Mouse (Mus musculus): ENCODE data around the gene Kat2a. TPM values are rescaled to one million over a fixed set of nuclear protein-coding genes. Genes with fewer than 3 reads are reported as not detected.

Gene Kat2a
- polyA plus RNA-seq, 1 experiment from 2014 or later: 53.1 TPM

DNA sequence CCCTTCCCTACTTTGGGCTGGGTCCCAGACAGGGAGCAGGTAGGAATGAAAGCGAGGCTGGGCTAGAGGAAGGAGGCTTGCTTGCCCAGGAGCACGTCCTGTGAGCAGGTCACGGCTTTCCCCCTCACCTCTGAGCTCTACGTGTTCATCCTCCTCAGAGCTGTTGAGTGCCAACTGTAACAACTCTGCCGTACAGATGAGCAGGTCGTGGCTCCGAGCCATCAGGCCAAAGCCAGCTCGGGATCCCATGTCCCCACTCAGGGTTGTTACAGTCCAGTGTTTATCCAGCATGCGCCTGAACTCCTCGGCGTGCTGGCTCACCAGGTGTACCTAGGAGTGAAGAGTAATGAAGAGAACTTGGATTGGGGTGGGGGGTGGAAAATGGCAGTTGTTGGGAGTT, 8.9 kb downstream of the Kat2a start:
- Histone ChIP-seq H3K27me3 (no peaks in the 10 kb centered on the region), H3K9me3 (no peaks in the 10 kb centered on the region), H3K4me3 (no peak overlapping the region), H3K36me3 (peaks cover 32% of the 10 kb centered on the region), H3K4me2 (replicated peaks) (no peak overlapping the region), H3K4me1 (peaks cover 9% of the 10 kb centered on the region; the same call in 1 of the 2 replicates), H3K9ac (replicated peaks) (no peak overlapping the region), H3K27ac (replicated peaks) (no peak overlapping the region)
- WGBS: 75% methylated on average over 11 of the region's 11 CpGs
- no peak for ATAC-seq (replicated peaks)

- H3K4me3 ChIP-seq: no peak overlapping the region
- no peak overlapping the region for H3K4me2 ChIP-seq (replicated peaks)
- no peaks in the 10 kb centered on the region for H3K27me3 ChIP-seq
- H3K27ac ChIP-seq (replicated peaks): no peak overlapping the region
- peaks cover 27% of the 10 kb centered on the region for H3K36me3 ChIP-seq
- H3K4me1 ChIP-seq: peaks cover 9% of the 10 kb centered on the region; the same call in 1 of the 2 replicates
- no peak for ATAC-seq (replicated peaks)
- no peaks in the 10 kb centered on the region for H3K9me3 ChIP-seq
- WGBS: 60% methylated on average over 7 of the region's 7 CpGs
- H3K9ac ChIP-seq (replicated peaks): no peak overlapping the region
These were observed 9.4 kb downstream of the Kat2a start for GRCm38 (mm10) chr11:100702906-100703305.

GRCm38 (mm10) chr11:100702081-100702851, 10.0 kb downstream of the Kat2a start:
- WGBS: 36% methylated on average over 19 of the region's 19 CpGs
- H3K4me3 ChIP-seq: no peak overlapping the region
- no peak overlapping the region for H3K4me2 ChIP-seq (replicated peaks)
- H3K9ac ChIP-seq (replicated peaks): no peak overlapping the region
- no peaks in the 10 kb centered on the region for H3K27me3 ChIP-seq
- H3K9me3 ChIP-seq: no peaks in the 10 kb centered on the region
- ATAC-seq (replicated peaks): peak; percentile 39
- H3K4me1 ChIP-seq: peaks cover 9% of the 10 kb centered on the region; the same call in 1 of the 2 replicates
- H3K27ac ChIP-seq (replicated peaks): no peak overlapping the region
- peaks cover 25% of the 10 kb centered on the region for H3K36me3 ChIP-seq

- H3K4me1 ChIP-seq: peaks cover 9% of the 10 kb centered on the region; the same call in 1 of the 2 replicates
- peak overlapping the region; percentile 19; the same call in 1 of the 2 replicates for H3K9ac ChIP-seq (replicated peaks)
- peak overlapping the region; percentile 33 for H3K4me2 ChIP-seq (replicated peaks)
- WGBS: 4% methylated on average over 14 of the region's 14 CpGs
- peaks cover 16% of the 10 kb centered on the region for H3K36me3 ChIP-seq
- H3K27me3 ChIP-seq: no peaks in the 10 kb centered on the region
- ATAC-seq (replicated peaks): no peak
- no peak overlapping the region for H3K27ac ChIP-seq (replicated peaks)
- H3K4me3 ChIP-seq: 0 out of 2 replicates have a peak overlapping the region, but pooled peaks have one; percentile 8
- no peaks in the 10 kb centered on the region for H3K9me3 ChIP-seq
These were observed 11.0 kb downstream of the Kat2a start for GRCm38 (mm10) chr11:100701301-100701700.

DNA sequence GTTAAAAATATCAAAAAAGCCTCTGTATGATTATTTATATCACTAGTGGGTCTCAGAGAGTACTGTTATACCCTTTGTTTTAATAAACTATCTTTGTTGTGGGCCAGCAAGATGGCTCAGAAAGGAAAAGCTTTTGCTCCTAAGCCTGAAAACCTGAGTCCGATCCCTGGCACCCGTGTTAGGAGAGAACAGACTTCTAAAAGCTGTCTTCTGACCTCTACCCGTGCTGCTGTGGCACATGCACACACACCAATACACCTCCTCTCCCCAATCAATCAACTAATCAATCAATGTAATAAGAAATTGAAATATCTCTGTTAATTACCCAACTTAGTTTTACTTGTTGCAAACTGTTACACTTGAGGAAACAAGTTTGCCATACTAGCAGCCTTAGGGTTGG, 11.6 kb downstream of the Kat2a start:
- H3K9me3 ChIP-seq: no peaks in the 10 kb centered on the region
- no peak overlapping the region for H3K27ac ChIP-seq (replicated peaks)
- peaks cover 10% of the 10 kb centered on the region for H3K36me3 ChIP-seq
- ATAC-seq (replicated peaks): no peak
- WGBS: 83% methylated on average over 3 of the region's 3 CpGs
- H3K4me3 ChIP-seq: no peak overlapping the region
- no peak overlapping the region for H3K9ac ChIP-seq (replicated peaks)
- no peaks in the 10 kb centered on the region for H3K27me3 ChIP-seq
- no peak overlapping the region for H3K4me2 ChIP-seq (replicated peaks)
- peaks cover 9% of the 10 kb centered on the region; the same call in 1 of the 2 replicates for H3K4me1 ChIP-seq

DNA sequence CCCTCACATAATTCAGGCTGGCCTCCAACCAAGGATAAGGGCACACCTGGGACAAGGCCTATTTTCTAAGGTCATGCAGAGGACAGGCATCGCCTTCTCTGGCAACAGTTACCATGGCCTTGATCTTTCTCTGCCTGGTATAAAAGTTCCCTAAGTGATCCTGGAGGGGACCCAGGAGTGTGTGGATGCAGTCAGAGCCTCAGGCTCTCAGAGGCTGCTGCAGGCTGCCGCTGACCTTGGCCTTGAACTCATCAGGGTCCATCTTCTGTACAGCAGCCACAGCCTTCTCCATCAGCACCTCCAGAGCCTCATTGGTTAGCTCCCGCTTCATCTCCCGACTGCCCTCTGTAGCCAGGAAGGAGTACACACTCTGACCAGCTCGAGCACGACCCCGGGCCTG, 14.3 kb downstream of the Kat2a start:
- Histone ChIP-seq H3K4me2 (replicated peaks) (no peak overlapping the region), H3K9ac (replicated peaks) (no peak overlapping the region), H3K4me1 (peaks cover 8% of the 10 kb centered on the region; the same call in 1 of the 2 replicates), H3K4me3 (no peak overlapping the region), H3K27me3 (no peaks in the 10 kb centered on the region), H3K9me3 (no peaks in the 10 kb centered on the region), H3K27ac (replicated peaks) (no peak overlapping the region), H3K36me3 (no peaks in the 10 kb centered on the region)
- 80% methylated on average over 7 of the region's 7 CpGs for WGBS
- ATAC-seq (replicated peaks): no peak

DNA sequence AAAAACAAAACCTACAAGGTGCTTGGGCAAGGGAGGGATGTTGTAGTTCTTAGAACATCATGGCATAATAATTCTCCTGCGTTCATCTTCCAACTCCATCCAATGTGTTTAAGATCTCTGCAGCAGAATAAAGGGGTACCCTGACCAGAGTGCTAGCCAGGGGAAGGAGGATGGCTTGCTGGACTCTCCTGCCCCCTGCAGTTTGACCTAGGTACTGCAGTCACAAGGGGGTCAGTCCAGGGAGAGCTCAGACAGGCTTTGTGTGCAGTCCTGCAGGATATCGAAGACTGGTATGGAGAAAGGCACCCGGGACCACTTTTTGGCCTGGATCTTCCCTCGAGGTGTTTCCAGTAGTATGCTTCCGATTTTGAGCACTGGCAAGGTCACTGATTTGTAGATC, 17.3 kb downstream of the Kat2a start:
- Histone ChIP-seq H3K9me3 (no peaks in the 10 kb centered on the region), H3K9ac (replicated peaks) (no peak overlapping the region), H3K27me3 (peaks cover 11% of the 10 kb centered on the region; the same call in 1 of the 2 replicates), H3K27ac (replicated peaks) (no peak overlapping the region), H3K4me1 (peaks cover 8% of the 10 kb centered on the region), H3K4me3 (no peak overlapping the region), H3K36me3 (no peaks in the 10 kb centered on the region), H3K4me2 (replicated peaks) (no peak overlapping the region)
- no peak for ATAC-seq (replicated peaks)
- 38% methylated on average over 5 of the region's 5 CpGs for WGBS

DNA sequence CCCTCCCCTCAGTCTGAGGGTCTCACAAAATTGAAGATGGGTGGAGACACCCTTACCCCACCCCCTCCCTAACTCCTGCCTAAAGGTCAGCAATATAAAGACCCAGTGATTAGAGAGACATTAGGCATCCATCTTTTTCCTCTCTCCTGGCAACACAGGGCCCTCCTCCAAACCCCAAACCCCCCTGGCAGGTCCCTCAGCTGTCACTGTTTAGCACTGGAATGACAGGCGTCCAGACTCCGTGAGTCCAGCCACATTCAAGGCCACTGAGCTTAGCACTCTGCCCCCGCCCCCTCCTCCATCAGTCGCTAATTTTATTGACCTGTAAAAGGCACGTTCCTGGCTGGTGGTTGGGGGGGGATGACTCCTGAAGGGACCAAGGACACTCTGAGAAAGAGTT, 19.1 kb downstream of the Kat2a start:
- peaks cover 11% of the 10 kb centered on the region; the same call in 1 of the 2 replicates for H3K27me3 ChIP-seq
- no peaks in the 10 kb centered on the region for H3K36me3 ChIP-seq
- no peak for ATAC-seq (replicated peaks)
- H3K9me3 ChIP-seq: no peaks in the 10 kb centered on the region
- no peak overlapping the region for H3K4me2 ChIP-seq (replicated peaks)
- H3K4me3 ChIP-seq: no peak overlapping the region
- no peak overlapping the region for H3K9ac ChIP-seq (replicated peaks)
- no peak overlapping the region for H3K27ac ChIP-seq (replicated peaks)
- peaks cover 8% of the 10 kb centered on the region for H3K4me1 ChIP-seq
- WGBS: 32% methylated on average over 5 of the region's 5 CpGs

GRCm38 (mm10) chr11:100692164-100692616, 20.1 kb downstream of the Kat2a start, which contains the start of gene Zfp385c:
TSS of gene Zfp385c (minus strand) at chr11:100692455.
- WGBS: 2% methylated on average over 23 of the region's 23 CpGs
- peaks cover 8% of the 10 kb centered on the region for H3K4me1 ChIP-seq
- no peak for ATAC-seq (replicated peaks)
- 0 out of 2 replicates have a peak within 1 kb of the TSS, but pooled peaks have one; percentile 19 for H3K9ac ChIP-seq (replicated peaks)
- H3K36me3 ChIP-seq: no peaks in the 10 kb centered on the region
- peaks cover 11% of the 10 kb centered on the region; the same call in 1 of the 2 replicates for H3K27me3 ChIP-seq
- H3K4me2 ChIP-seq (replicated peaks): peak within 1 kb of the TSS; percentile 42
- H3K9me3 ChIP-seq: no peaks in the 10 kb centered on the region
- no peak within 1 kb of the TSS for H3K27ac ChIP-seq (replicated peaks)
- H3K4me3 ChIP-seq: peak within 1 kb of the TSS; percentile 24

- H3K27me3 ChIP-seq: peaks cover 11% of the 10 kb centered on the region; the same call in 1 of the 2 replicates
- 72% methylated on average over 7 of the region's 7 CpGs for WGBS
- H3K36me3 ChIP-seq: no peaks in the 10 kb centered on the region
- no peaks in the 10 kb centered on the region for H3K9me3 ChIP-seq
- no peak overlapping the region for H3K27ac ChIP-seq (replicated peaks)
- peaks cover 8% of the 10 kb centered on the region for H3K4me1 ChIP-seq
- no peak overlapping the region for H3K4me2 ChIP-seq (replicated peaks)
- ATAC-seq (replicated peaks): no peak
- H3K4me3 ChIP-seq: no peak overlapping the region
- H3K9ac ChIP-seq (replicated peaks): no peak overlapping the region
These were observed 21.9 kb downstream of the Kat2a start for GRCm38 (mm10) chr11:100690389-100690788.

DNA sequence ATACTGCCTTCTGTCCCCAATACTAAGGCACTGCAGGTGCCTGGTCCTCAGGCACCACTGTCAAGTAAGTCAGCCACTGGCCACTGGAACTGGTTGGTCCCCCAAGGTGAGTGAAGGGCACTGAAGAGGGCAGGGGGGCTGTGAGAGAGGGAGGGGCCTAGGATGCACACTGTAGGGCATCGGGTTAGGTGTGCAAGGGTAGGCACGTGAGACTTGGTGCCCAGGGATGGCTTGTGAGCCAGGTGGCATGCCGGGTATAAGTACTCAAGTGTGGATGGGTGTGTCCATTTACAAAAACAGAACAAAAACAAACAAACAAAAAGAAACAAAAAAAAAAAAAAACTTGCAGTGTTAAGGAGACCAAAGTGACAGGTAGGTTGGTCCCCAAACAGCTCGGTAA, 23.8 kb downstream of the Kat2a start:
- Histone ChIP-seq H3K9ac (replicated peaks) (no peak overlapping the region), H3K27ac (replicated peaks) (no peak overlapping the region), H3K4me2 (replicated peaks) (no peak overlapping the region), H3K4me3 (no peak overlapping the region), H3K9me3 (no peaks in the 10 kb centered on the region), H3K27me3 (peaks cover 11% of the 10 kb centered on the region; the same call in 1 of the 2 replicates), H3K36me3 (no peaks in the 10 kb centered on the region), H3K4me1 (peaks cover 8% of the 10 kb centered on the region)
- 79% methylated on average over 4 of the region's 4 CpGs for WGBS
- ATAC-seq (replicated peaks): no peak

DNA sequence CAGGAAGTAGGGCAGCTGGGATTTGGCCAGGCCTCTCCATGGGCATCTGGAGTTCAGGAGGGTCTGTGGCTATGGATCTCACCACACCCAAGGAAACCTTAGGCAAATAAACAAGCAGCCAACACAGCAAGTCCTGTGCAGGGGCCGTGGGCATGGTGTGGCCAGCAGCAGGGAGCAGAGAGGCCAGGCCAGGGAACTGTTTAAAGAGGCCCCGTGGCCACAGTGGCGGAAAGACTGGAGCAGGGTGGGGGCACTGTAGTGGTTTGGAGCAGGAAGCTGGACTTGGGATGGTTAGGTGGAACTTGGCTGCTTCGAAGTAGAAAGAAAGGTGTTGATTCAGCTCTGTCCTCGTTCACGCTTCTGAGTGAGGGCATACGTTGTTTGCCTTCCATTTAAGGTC, 25.0 kb downstream of the Kat2a start:
- H3K9me3 ChIP-seq: no peaks in the 10 kb centered on the region
- no peaks in the 10 kb centered on the region for H3K36me3 ChIP-seq
- no peak overlapping the region for H3K4me3 ChIP-seq
- peaks cover 8% of the 10 kb centered on the region; the same call in 1 of the 2 replicates for H3K27me3 ChIP-seq
- ATAC-seq (replicated peaks): no peak
- H3K9ac ChIP-seq (replicated peaks): no peak overlapping the region
- H3K27ac ChIP-seq (replicated peaks): no peak overlapping the region
- 89% methylated on average over 7 of the region's 7 CpGs for WGBS
- peaks cover 3% of the 10 kb centered on the region for H3K4me1 ChIP-seq
- no peak overlapping the region for H3K4me2 ChIP-seq (replicated peaks)
